Mouse (Mus musculus): Measurements from ENCODE around the gene Pde2a.

DNA sequence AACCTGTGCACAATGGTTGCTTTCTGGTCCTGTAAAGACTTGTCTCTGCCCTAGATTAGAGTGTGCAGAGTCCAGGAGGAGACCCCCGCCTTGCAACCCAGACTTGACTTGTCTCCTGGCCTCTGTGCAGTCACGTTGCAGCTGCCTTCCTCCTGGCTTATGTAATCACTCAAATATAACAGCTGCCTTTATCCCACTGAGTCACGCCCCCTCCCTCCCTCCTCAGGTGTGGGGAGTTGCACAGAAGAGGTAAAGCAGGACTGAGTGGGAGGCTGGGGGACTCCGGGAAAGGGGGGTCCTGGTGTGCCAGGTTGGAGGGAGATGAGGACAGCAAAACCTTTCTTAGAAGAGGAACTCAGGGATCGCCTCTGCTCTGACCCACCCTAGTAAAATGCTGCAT lies 5.1 kb upstream of the Pde2a start:
- TF ChIP-seq CTCF (IDR thresholded peaks at IDR 0.05; ENCODE audit: borderline replicate concordance, insufficient read depth, low read length) (no peak), POLR2A (IDR thresholded peaks at IDR 0.05; ENCODE audit: low read depth, low read length) (no peak)
